Mouse (Mus musculus) lung, embryonic 15.5 days (tissue): Measurements from ENCODE around the gene Unc5cl. TPM values are rescaled to one million over a fixed set of nuclear protein-coding genes. Genes with fewer than 3 reads are reported as not detected.

Experiments used
- ATAC-seq: fragments of 200-750 bp; cut with Nextera tagmentation; 2 replicates; pipeline ENCODE4 v1.8.0; 2017; ENCODE audit warnings: moderate number of reproducible peaks, borderline replicate concordance; ENCODE audit not compliant: low FRiP score, low TSS enrichment; ENCODE audit errors: extremely low read depth
- H3K27ac ChIP-seq: fragments of 300-500 bp; sonication (generic); 2 replicates; pipeline ENCODE4 v1.5.1; 2015; ENCODE audit warnings: moderate library complexity, mild to moderate bottlenecking, inconsistent platforms
- H3K27me3 ChIP-seq: fragments of 300-500 bp; sonication (generic); 2 replicates; pipeline ENCODE4 v1.6.1; 2015; ENCODE audit warnings: inconsistent platforms
- H3K36me3 ChIP-seq: fragments of 300-500 bp; sonication (generic); 2 replicates; pipeline ENCODE4 v1.6.1; 2015; ENCODE audit warnings: inconsistent platforms
- H3K4me1 ChIP-seq: fragments of 300-500 bp; sonication (generic); 2 replicates; pipeline ENCODE4 v1.6.1; 2015; ENCODE audit warnings: inconsistent platforms
- H3K4me2 ChIP-seq: fragments of 300-500 bp; sonication (generic); 2 replicates; pipeline ENCODE4 v1.6.1; 2015; ENCODE audit warnings: inconsistent platforms, mild to moderate bottlenecking, moderate library complexity
- H3K4me3 ChIP-seq: fragments of 300-500 bp; sonication (generic); 2 replicates; pipeline ENCODE4 v1.5.1; 2015; ENCODE audit warnings: mild to moderate bottlenecking, inconsistent platforms
- H3K9ac ChIP-seq: fragments of 300-500 bp; sonication (generic); 2 replicates; pipeline ENCODE4 v1.6.1; 2015; ENCODE audit warnings: inconsistent platforms
- H3K9me3 ChIP-seq: fragments of 300-500 bp; sonication (generic); 2 replicates; pipeline ENCODE4 v1.6.1; 2016; ENCODE audit warnings: inconsistent platforms
- WGBS: fragments of 180-500 bp; shearing (Covaris S2); methylation state at CpG from one replicate; pipeline ENCODE4 v1.1.7; 2015; 5-methylcytosine and 5-hydroxymethylcytosine counted together
- polyA plus RNA-seq: library from polyadenylated mRNA; unstranded; fragments of >200 nt; fragmentation: Nextera tagmentation; extraction: Ambion mirVana; gene quantifications from 2 replicates; pipeline ENCODE4 v1.2.1, GENCODE M21; 2015

The Unc5cl gene
- polyA plus RNA-seq, 1 experiment from 2014 or later = 2.4 TPM

DNA sequence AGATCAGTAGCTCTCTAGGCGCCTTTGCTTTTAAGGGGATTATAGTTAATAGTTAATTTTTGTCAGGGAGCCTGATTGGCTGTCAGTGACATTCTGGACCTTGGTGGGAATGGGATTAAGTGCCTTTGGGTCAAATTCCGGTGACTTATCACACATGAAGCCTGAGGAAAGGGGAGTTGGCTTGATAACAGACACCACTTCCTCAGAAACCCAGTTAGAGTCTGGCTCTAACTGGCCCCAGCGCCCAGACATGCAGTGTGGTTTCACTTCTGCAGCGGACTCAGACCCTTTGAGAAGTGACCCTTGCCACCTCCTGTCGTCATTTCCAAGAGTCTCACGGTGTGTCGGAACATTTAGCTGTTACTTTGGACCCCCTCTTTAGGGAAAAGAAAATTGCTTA, 36.5 kb upstream of the Unc5cl start:
- H3K9ac ChIP-seq = no peak overlapping the region
- no peak for ATAC-seq

GRCm38 (mm10) chr17:48418781-48419180, 35.9 kb upstream of the Unc5cl start:
- Histone ChIP-seq H3K9me3 (no peaks in the 10 kb centered on the region), H3K27me3 (no peaks in the 10 kb centered on the region), H3K36me3 (peaks cover 23% of the 10 kb centered on the region), H3K4me3 (no peak overlapping the region), H3K27ac (no peak overlapping the region), H3K4me2 (no peak overlapping the region), H3K4me1 (peaks cover 12% of the 10 kb centered on the region), H3K9ac (no peak overlapping the region)
- no peak for ATAC-seq
- 81% methylated on average over 1 of the region's 1 CpGs for WGBS

More for the DNA sequence above, 36.5 kb upstream of the Unc5cl start:
- Histone ChIP-seq H3K4me3 (no peak overlapping the region), H3K27ac (no peak overlapping the region), H3K36me3 (peaks cover 28% of the 10 kb centered on the region), H3K27me3 (no peaks in the 10 kb centered on the region), H3K4me1 (peaks cover 12% of the 10 kb centered on the region), H3K9me3 (no peaks in the 10 kb centered on the region), H3K4me2 (peak overlapping the region; percentile 36; the same call in 1 of the 2 replicates)
- 42% methylated on average over 7 of the region's 7 CpGs for WGBS

DNA sequence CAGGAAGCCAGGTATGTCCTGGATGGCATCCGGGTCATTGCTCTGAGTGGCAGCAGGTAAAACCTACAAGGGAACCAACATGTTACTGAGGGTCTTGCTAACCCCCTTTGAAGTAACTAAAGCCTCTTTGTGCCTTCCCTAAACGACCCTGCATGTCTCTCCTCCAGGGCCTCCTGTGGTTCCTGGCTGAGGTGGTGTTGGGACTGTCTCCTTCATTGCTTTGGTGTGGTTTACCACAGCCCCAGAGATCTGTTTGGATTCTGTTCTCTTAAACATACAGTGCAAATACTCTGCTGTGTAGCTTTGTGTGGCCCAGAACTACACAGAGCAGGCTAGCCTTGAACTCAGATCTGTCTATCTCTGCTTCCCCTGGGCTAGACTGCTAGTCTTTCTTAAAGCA, 35.1 kb upstream of the Unc5cl start:
- Histone ChIP-seq H3K4me3 (no peak overlapping the region), H3K36me3 (peaks cover 16% of the 10 kb centered on the region), H3K27me3 (no peaks in the 10 kb centered on the region), H3K9ac (no peak overlapping the region), H3K9me3 (no peaks in the 10 kb centered on the region), H3K4me2 (no peak overlapping the region), H3K27ac (no peak overlapping the region), H3K4me1 (peaks cover 12% of the 10 kb centered on the region)
- ATAC-seq = no peak
- WGBS = 52% methylated on average over 2 of the region's 2 CpGs

DNA sequence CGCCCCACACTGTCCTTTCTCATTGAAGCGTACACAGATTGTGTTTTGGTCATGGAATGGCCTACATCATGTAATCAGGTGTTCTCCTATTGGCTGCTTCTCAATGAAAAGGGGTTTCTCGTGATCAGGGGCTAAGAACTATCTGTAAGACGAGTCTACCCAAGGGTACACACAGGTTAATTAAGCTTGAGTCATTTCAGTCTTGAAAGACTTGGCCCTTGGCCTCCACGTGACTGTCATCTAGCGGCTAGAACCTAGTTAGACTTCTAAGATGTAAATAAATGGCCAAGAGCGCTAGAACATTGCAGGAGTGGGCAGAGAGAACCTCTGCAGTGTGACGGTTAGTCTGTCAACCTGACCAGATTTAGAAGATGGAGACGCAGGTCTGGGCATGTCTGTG, 30.5 kb upstream of the Unc5cl start:
- Histone ChIP-seq H3K9ac (no peak overlapping the region), H3K4me1 (peaks cover 31% of the 10 kb centered on the region), H3K36me3 (no peaks in the 10 kb centered on the region), H3K4me3 (no peak overlapping the region), H3K4me2 (no peak overlapping the region), H3K9me3 (no peaks in the 10 kb centered on the region), H3K27ac (no peak overlapping the region), H3K27me3 (no peaks in the 10 kb centered on the region)
- WGBS = 84% methylated on average over 9 of the region's 9 CpGs
- ATAC-seq = no peak

DNA sequence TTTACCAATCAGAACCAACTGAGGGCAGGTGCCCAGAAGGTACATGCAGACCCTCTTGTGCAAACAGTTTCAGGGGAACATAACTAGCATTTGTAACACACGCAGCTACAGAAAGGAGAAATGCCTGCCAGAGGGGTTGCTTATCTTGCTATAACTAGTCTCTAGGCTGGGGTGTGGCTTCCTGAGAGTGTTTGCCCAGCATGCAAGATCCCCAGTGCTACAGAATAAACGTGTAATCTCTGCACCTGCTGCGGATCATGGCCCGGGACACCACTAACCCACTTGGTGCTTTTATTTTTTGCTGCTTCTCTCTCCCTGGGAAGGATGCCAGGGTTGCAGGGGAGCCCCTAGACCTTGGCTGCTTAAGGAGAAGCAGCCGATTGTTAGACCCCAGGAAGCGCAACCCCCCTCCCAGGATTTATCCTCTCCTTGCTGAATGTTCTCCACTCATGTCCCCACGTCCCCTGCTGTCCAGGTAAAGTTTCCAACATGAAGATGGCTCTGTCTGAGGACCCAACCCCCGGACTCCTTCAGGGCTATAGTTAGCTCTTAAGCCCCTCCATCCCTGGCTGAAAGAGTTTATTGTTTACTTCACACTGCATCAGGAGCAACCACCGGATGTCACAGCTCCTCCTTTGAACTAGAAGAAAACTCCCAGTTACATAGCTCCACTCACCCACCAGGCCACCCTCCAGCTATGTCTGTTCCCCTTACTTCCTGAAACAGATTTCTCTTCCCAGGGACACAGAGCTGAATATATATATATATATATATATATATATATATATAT, 28.7 kb upstream of the Unc5cl start:
- Histone ChIP-seq H3K4me1 (peaks cover 42% of the 10 kb centered on the region), H3K9me3 (no peaks in the 10 kb centered on the region), H3K27ac (peak overlapping the region; percentile 76), H3K9ac (0 out of 2 replicates have a peak overlapping the region, but pooled peaks have one; percentile 1), H3K36me3 (no peaks in the 10 kb centered on the region), H3K4me2 (peak overlapping the region; percentile 7; the same call in 1 of the 2 replicates), H3K27me3 (no peaks in the 10 kb centered on the region), H3K4me3 (no peak overlapping the region)
- 18% methylated on average over 9 of the region's 9 CpGs for WGBS
- peak; percentile 32; the same call in 1 of the 2 replicates for ATAC-seq

DNA sequence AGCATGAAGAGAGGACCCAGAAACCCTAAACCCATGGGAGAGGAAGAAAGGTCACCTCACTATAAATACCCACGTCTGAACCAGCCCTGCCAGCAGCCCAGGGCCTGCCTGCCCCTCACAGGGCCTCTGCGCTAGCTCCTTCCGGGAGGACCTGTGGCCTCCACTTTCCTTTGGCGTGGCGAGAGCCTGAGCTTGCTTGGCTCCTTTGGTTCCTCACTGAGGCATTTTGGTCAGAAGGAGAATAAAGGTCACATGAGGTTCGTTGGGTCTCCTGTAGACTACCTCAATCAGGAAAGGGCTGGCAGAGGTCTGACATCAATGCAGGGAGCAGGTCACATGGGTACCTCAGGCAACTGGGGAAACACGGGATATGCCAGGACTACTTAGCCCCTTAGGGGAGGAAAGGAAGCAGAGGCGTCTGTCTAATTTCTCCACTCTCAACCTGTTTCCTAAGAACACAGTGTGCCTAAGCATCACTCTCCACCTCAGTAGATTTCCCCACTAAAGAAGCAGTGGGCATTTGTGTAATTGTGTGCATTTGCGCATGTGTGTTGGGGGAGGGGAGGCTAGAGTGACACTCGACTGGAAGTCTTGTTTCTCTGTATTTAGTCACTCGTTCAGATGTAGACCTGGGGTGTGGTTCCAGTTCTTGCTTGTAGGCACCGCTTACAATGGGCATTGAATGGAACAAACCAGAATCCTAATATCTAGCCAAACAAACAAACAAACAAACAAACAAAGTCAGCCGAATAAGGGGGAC, 27.5 kb upstream of the Unc5cl start:
- Histone ChIP-seq H3K4me3 (no peak overlapping the region), H3K27ac (0 out of 2 replicates have a peak overlapping the region, but pooled peaks have one; percentile 29), H3K27me3 (no peaks in the 10 kb centered on the region), H3K36me3 (no peaks in the 10 kb centered on the region), H3K4me2 (no peak overlapping the region), H3K9me3 (no peaks in the 10 kb centered on the region), H3K9ac (no peak overlapping the region), H3K4me1 (peaks cover 47% of the 10 kb centered on the region)
- no peak for ATAC-seq
- WGBS = 54% methylated on average over 13 of the region's 13 CpGs

- H3K4me2 ChIP-seq = no peak overlapping the region
- no peak for ATAC-seq
- no peaks in the 10 kb centered on the region for H3K27me3 ChIP-seq
- H3K9ac ChIP-seq = no peak overlapping the region
- H3K36me3 ChIP-seq = no peaks in the 10 kb centered on the region
- H3K4me3 ChIP-seq = no peak overlapping the region
- H3K4me1 ChIP-seq = peaks cover 53% of the 10 kb centered on the region
- 70% methylated on average over 11 of the region's 11 CpGs for WGBS
- no peaks in the 10 kb centered on the region for H3K9me3 ChIP-seq
- H3K27ac ChIP-seq = 0 out of 2 replicates have a peak overlapping the region, but pooled peaks have one; percentile 10
Measured at GRCm38 (mm10) chr17:48427852-48428530, 26.7 kb upstream of the Unc5cl start.

DNA sequence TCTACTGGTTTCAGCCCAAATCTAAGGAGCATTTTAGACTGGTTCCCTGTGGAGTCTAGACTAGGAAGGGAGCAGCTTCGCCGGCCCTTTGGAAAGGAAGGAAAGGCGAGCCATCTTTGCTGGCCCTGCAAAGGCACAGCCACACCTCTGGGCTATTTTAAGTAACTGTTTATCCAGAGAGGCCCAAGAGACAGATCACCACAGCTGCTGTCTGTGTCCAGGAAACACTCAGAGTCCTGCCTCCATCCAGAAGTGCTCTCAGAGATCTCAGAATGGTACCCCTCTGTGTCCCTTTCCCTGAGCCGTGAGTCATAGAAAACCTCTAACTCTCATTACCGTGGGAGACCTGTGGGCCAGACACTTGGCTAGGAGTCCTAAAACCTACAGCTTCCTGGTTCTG, 24.3 kb upstream of the Unc5cl start:
- no peak overlapping the region for H3K4me2 ChIP-seq
- no peaks in the 10 kb centered on the region for H3K27me3 ChIP-seq
- no peaks in the 10 kb centered on the region for H3K9me3 ChIP-seq
- ATAC-seq = 0 out of 2 replicates have a peak, but pooled peaks have one; percentile 28
- peak overlapping the region; percentile 47 for H3K27ac ChIP-seq
- WGBS = 18% methylated on average over 5 of the region's 5 CpGs
- H3K9ac ChIP-seq = no peak overlapping the region
- H3K4me3 ChIP-seq = no peak overlapping the region
- H3K4me1 ChIP-seq = peaks cover 56% of the 10 kb centered on the region
- H3K36me3 ChIP-seq = no peaks in the 10 kb centered on the region

GRCm38 (mm10) chr17:48431054-48431453, 23.6 kb upstream of the Unc5cl start:
- 72% methylated on average over 5 of the region's 5 CpGs for WGBS
- H3K9ac ChIP-seq = no peak overlapping the region
- peaks cover 51% of the 10 kb centered on the region for H3K4me1 ChIP-seq
- no peaks in the 10 kb centered on the region for H3K36me3 ChIP-seq
- H3K27ac ChIP-seq = peak overlapping the region; percentile 47; the same call in 1 of the 2 replicates
- no peak overlapping the region for H3K4me3 ChIP-seq
- ATAC-seq = no peak
- no peak overlapping the region for H3K4me2 ChIP-seq
- no peaks in the 10 kb centered on the region for H3K9me3 ChIP-seq
- no peaks in the 10 kb centered on the region for H3K27me3 ChIP-seq

GRCm38 (mm10) chr17:48432158-48432980, 22.3 kb upstream of the Unc5cl start, which contains the start of gene Apobec2:
Gene Apobec2 (minus strand): TSS chr17:48432930.
- Histone ChIP-seq H3K9ac (no peak within 1 kb of the TSS), H3K9me3 (no peaks in the 10 kb centered on the region), H3K4me2 (no peak within 1 kb of the TSS), H3K4me3 (no peak within 1 kb of the TSS), H3K4me1 (peaks cover 46% of the 10 kb centered on the region), H3K27me3 (no peaks in the 10 kb centered on the region), H3K36me3 (no peaks in the 10 kb centered on the region), H3K27ac (peak within 1 kb of the TSS; percentile 30; the same call in 1 of the 2 replicates)
- ATAC-seq = no peak
- 43% methylated on average over 16 of the region's 16 CpGs for WGBS
